Mouse (Mus musculus) embryonic fibroblast, embryonic 13.5 days (primary cell): ENCODE measurements at regions not wholly inside any gene's neighbourhood (a gene's known extent, or its start where the extent isn't known, plus 50 kb on each side); places are given as distances from the start of the nearest gene placed in this dataset.

Source experiments
- CTCF ChIP-seq: IDR thresholded peaks from 2 replicates; pipeline ENCODE4 v1.5.1; 2011; ENCODE audit warnings: mild to moderate bottlenecking, control low read depth, low read length, moderate library complexity, borderline replicate concordance; ENCODE audit not compliant: insufficient read depth
- POLR2A ChIP-seq: IDR thresholded peaks from 2 replicates; pipeline ENCODE4 v1.6.1; 2011; ENCODE audit warnings: low read depth, mild to moderate bottlenecking, control low read depth, low read length, moderate library complexity

DNA sequence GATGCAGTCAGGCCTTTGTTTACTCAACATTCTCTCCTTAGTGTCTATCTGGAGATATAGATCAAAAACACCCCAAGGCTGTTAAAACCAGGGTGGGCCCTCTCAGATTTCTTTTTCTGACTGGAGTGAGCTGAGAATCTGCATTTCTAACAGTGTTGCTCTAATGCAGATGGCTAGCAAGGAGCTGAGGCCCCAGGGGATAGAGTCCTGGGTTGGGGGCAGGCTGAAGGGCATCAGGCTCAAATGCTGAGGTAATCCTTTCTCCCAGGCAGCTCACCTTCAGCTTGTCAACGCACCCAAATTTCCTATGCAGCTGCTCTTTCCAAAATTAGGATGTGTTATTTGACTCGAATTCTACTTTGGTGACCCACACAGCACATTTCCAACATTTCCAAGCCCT lies 115.7 kb upstream of the Ndn start:
- TF ChIP-seq CTCF (no peak), POLR2A (no peak)
